Mouse (Mus musculus): ENCODE results near the gene Pdgfc. TPM values are rescaled to one million over a fixed set of nuclear protein-coding genes. Genes with fewer than 3 reads are reported as not detected.
A peak's percentile ranks its signal among the peaks of the same experiment; 100 is the strongest.

Pdgfc gene
- polyA plus RNA-seq (2016; fragmentation: Nextera tagmentation; extraction: Ambion mirVana), result 2.8 and 2.9 TPM in 2 replicates

DNA sequence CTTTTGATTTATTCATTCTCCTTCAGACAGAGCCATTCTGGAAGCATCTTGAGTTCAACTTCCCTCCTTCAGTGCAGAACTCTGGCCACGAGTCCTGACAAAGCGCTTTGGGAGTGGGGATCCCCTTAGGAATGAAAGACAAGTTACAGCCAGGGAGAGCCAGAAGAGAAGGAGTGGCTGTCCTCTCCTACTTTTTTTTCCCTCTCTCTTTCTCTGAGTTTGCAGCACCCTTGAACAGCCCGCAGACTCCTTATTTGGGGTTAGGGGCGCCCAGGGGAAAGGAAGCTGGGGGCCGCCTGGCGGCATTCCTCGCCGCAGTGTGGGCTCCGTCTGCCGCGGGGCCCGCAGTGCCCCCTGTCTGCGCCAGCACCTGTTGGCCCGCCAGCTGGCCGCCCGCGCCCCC is at the start of gene Pdgfc:
Gene Pdgfc, plus strand, starts transcription at position 266 of the 403 bp plus-strand sequence.
- no peaks in the 10 kb centered on the region for H3K4me1 ChIP-seq
- peak within 1 kb of the TSS; percentile 53 for H3K9ac ChIP-seq
- H3K36me3 ChIP-seq, result no peaks in the 10 kb centered on the region
- H3K9me3 ChIP-seq (replicated peaks), result no peaks in the 10 kb centered on the region
- peak within 1 kb of the TSS; percentile 56 for H3K4me3 ChIP-seq
- no peak within 1 kb of the TSS for H3K27ac ChIP-seq
- WGBS (ENCODE audit: insufficient replicate concordance), result 5% methylated on average over 15 of the region's 17 CpGs
- ATAC-seq, result peak; percentile 13; the same call in 1 of the 2 replicates
- H3K4me2 ChIP-seq, result peak within 1 kb of the TSS; percentile 69
- H3K27me3 ChIP-seq (replicated peaks), result peaks cover 42% of the 10 kb centered on the region

DNA sequence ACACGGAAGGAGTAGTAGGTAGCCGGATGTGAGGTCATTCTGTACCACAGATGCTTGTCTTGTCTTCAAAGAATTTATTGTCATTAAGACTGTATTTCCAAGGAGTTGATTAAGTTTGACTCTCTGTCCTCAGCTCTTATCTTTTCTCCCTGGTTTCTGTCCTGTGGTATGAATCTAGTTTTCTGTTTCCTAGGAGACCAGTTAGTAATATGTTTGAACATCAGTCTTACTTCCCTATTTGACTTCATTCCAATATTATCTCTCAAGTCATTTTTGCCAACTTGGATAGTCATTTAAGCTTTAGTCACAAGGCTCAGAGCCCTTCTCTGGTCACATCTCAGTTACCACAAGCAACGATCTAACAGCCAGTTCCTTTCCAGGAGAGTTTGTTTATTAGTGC is 27.0 kb upstream of the Pdgfc start:
- H3K9me3 ChIP-seq (replicated peaks), result no peaks in the 10 kb centered on the region
- no peak overlapping the region for H3K4me3 ChIP-seq
- H3K27ac ChIP-seq, result no peak overlapping the region
- H3K4me2 ChIP-seq, result no peak overlapping the region
- no peak for ATAC-seq
- no peaks in the 10 kb centered on the region for H3K4me1 ChIP-seq
- no peaks in the 10 kb centered on the region for H3K36me3 ChIP-seq
- H3K9ac ChIP-seq, result no peak overlapping the region
- 67% methylated on average over 3 of the region's 3 CpGs for WGBS (ENCODE audit: insufficient replicate concordance)
- H3K27me3 ChIP-seq (replicated peaks), result no peaks in the 10 kb centered on the region

DNA sequence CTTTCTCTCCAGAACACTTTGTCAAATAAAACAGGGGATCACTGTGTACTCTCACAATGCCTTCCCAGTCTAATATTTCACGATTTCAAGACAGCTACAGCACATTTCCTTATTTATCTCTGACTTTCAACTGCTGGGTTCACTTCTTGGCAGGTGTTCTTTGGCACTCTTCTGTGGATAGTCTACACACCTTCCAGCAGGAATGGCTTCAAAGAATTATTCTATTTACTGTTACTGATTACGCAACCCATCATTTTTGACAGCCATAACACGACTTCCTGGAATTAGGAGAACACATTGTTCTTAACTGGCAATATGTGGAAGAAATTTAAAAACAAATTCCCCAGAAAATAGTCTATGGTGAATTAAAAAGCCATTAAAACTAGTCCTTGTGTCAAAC is 26.3 kb upstream of the Pdgfc start:
- H3K4me1 ChIP-seq, result no peaks in the 10 kb centered on the region

DNA sequence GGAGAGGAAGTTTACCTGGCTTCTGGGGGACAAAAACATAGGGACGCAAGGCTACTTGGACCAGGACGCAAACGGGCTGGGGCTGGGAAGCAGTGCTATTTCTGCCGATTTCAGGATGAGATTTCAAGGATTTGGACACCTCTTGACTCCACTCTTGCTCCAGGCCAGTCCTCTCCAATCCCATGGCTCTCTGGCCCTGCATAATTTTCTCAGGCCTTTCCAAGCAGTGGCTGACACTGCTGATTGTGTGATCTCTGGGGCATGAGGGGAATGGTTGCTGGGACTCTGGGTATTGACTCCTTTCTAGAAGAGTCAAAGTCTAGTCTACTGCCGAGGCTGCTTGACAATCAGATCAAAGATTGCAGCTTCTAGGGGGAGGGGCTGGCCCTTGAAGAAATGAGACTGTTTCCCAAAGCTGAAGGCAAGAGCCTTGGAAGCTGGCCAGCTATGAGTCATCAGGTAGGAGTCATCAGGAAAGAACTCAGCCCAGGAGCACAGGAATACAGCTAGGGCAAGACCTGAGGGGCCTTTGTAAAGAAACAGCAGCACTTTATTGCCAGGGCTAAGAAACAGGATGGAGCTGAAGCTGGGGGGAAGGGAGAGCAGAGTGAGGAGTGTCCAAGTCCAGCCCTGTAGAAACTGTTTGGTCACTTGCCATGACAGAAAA is 18.7 kb upstream of the Pdgfc start:
- Histone ChIP-seq H3K4me3 (no peak overlapping the region), H3K9me3 (replicated peaks) (no peaks in the 10 kb centered on the region), H3K4me2 (no peak overlapping the region), H3K36me3 (no peaks in the 10 kb centered on the region), H3K4me1 (no peaks in the 10 kb centered on the region), H3K27ac (no peak overlapping the region), H3K9ac (no peak overlapping the region), H3K27me3 (replicated peaks) (no peaks in the 10 kb centered on the region)
- WGBS (ENCODE audit: insufficient replicate concordance), result 61% methylated on average over 5 of the region's 5 CpGs
- ATAC-seq, result no peak

More for the DNA sequence above, 26.3 kb upstream of the Pdgfc start:
- Histone ChIP-seq H3K9ac (no peak overlapping the region), H3K9me3 (replicated peaks) (no peaks in the 10 kb centered on the region), H3K4me2 (no peak overlapping the region), H3K27me3 (replicated peaks) (no peaks in the 10 kb centered on the region), H3K27ac (no peak overlapping the region), H3K36me3 (no peaks in the 10 kb centered on the region), H3K4me3 (no peak overlapping the region)
- 52% methylated on average over 3 of the region's 3 CpGs for WGBS (ENCODE audit: insufficient replicate concordance)
- ATAC-seq, result no peak

DNA sequence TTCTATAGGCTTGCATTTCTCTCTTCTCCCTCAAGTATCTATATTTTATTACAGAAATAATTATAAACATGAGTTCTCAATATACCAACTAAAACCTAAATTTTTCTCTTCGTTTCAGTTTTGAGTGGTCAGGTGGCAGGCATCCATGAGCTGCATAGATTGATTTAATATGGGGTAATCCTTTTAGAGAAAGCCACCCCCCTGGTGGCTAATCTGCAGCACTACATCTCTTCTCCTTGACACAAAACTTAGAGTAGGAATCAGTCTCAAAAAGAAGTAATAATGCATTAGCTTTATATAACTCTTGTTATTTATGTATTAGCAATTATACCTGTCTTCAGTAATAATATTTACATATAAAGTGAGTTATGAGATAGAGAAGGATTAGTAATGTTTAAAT is 16.2 kb upstream of the Pdgfc start:
- Histone ChIP-seq H3K9me3 (replicated peaks) (no peaks in the 10 kb centered on the region), H3K36me3 (no peaks in the 10 kb centered on the region), H3K9ac (no peak overlapping the region), H3K27me3 (replicated peaks) (no peaks in the 10 kb centered on the region), H3K4me1 (no peaks in the 10 kb centered on the region), H3K4me3 (no peak overlapping the region), H3K27ac (no peak overlapping the region), H3K4me2 (no peak overlapping the region)
- WGBS (ENCODE audit: insufficient replicate concordance), result 32% methylated on average over 1 of the region's 1 CpGs
- no peak for ATAC-seq

GRCm38 (mm10) chr3:81021783-81022182 is 14.4 kb upstream of the Pdgfc start:
- no peak overlapping the region for H3K9ac ChIP-seq
- H3K36me3 ChIP-seq, result no peaks in the 10 kb centered on the region
- no peak overlapping the region for H3K27ac ChIP-seq
- WGBS (ENCODE audit: insufficient replicate concordance), result 69% methylated on average over 6 of the region's 6 CpGs
- no peaks in the 10 kb centered on the region for H3K27me3 ChIP-seq (replicated peaks)
- H3K4me1 ChIP-seq, result no peaks in the 10 kb centered on the region
- H3K4me3 ChIP-seq, result no peak overlapping the region
- H3K4me2 ChIP-seq, result no peak overlapping the region
- no peaks in the 10 kb centered on the region for H3K9me3 ChIP-seq (replicated peaks)
- ATAC-seq, result no peak

DNA sequence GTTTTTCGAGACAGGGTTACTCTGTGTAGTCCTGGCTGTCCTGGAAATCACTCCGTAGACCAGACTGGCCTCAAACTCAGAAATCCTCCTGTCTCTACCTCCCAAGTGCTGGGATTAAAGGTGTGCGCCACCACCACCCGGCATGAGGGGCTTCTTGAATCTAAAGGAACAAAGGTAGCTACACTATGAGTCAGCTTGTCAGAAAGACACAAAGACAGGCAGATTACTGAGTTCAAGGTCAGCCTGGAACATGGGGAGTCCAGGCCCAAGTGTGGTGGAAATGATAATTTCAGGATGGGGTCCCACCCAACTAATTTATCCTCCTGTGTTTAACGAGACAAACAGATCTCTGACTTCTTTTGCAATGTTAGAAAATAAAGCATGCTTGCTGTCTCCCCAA is 13.9 kb upstream of the Pdgfc start:
- 67% methylated on average over 5 of the region's 5 CpGs for WGBS (ENCODE audit: insufficient replicate concordance)
- no peak overlapping the region for H3K4me2 ChIP-seq
- no peak for ATAC-seq
- H3K4me3 ChIP-seq, result no peak overlapping the region
- H3K27ac ChIP-seq, result no peak overlapping the region
- H3K9ac ChIP-seq, result no peak overlapping the region
- no peaks in the 10 kb centered on the region for H3K4me1 ChIP-seq
- no peaks in the 10 kb centered on the region for H3K9me3 ChIP-seq (replicated peaks)
- H3K27me3 ChIP-seq (replicated peaks), result no peaks in the 10 kb centered on the region
- no peaks in the 10 kb centered on the region for H3K36me3 ChIP-seq

GRCm38 (mm10) chr3:81022845-81023244 is 13.4 kb upstream of the Pdgfc start:
- 68% methylated on average over 1 of the region's 1 CpGs for WGBS (ENCODE audit: insufficient replicate concordance)
- Histone ChIP-seq H3K4me3 (no peak overlapping the region), H3K9me3 (replicated peaks) (no peaks in the 10 kb centered on the region), H3K4me1 (no peaks in the 10 kb centered on the region), H3K27me3 (replicated peaks) (no peaks in the 10 kb centered on the region), H3K36me3 (no peaks in the 10 kb centered on the region), H3K27ac (no peak overlapping the region), H3K9ac (no peak overlapping the region), H3K4me2 (no peak overlapping the region)
- ATAC-seq, result no peak

DNA sequence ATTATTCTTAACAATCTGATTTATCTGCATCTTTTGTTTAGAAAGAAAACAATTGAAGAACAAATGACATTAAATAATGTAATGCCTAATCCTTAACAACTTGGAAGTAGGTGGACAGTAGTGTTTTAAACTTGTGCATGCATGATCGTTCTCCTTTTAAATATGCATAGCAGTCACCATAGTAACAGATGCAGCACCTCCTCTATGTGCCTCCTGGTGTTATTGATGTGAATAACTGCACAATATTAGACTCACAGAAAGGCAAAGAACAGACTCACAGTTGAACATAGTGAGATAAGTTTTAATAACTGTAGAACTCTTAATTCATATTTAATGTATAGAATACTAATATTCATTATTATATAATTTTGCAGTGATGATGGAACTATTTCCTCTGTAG is 12.6 kb upstream of the Pdgfc start:
- no peak overlapping the region for H3K9ac ChIP-seq
- no peaks in the 10 kb centered on the region for H3K27me3 ChIP-seq (replicated peaks)
- H3K4me1 ChIP-seq, result no peaks in the 10 kb centered on the region
- no peak overlapping the region for H3K4me3 ChIP-seq
- H3K9me3 ChIP-seq (replicated peaks), result no peaks in the 10 kb centered on the region
- no peak overlapping the region for H3K4me2 ChIP-seq
- ATAC-seq, result no peak
- H3K27ac ChIP-seq, result no peak overlapping the region
- H3K36me3 ChIP-seq, result no peaks in the 10 kb centered on the region
- WGBS (ENCODE audit: insufficient replicate concordance), result 67% methylated on average over 1 of the region's 1 CpGs

DNA sequence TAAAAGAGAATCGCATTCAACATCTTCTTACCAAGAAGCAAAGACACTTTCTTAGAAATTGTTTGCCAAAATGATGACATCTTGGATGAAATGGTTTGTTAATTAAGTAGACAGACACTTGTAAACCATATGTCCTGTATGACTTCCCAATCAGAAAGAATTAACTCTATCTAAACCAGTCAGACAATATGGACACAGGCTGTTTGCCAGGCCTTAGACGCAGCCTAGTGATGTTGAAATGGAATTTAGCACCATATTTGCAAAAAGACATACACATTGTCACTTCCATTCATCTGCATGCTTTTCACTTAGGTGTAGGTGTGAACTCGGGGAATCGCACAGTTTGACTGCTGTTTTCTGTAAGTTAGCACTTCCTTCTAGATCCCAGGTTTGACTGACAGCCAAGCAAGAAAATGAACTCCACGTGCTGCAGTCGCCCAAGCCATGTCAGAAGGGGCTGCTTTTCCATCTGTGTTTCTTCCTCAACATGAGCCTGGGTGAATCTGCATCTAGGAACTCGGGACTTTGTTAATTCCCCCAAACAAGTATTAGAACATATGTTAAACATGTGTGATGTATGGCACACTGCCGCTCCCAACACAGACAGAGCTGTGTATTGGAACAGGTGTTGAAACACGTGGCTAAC is 10.5 kb upstream of the Pdgfc start:
- Histone ChIP-seq H3K27ac (no peak overlapping the region), H3K36me3 (no peaks in the 10 kb centered on the region), H3K4me3 (no peak overlapping the region), H3K9ac (no peak overlapping the region), H3K9me3 (replicated peaks) (no peaks in the 10 kb centered on the region), H3K4me1 (no peaks in the 10 kb centered on the region), H3K27me3 (replicated peaks) (no peaks in the 10 kb centered on the region), H3K4me2 (no peak overlapping the region)
- ATAC-seq, result no peak
- WGBS (ENCODE audit: insufficient replicate concordance), result 43% methylated on average over 9 of the region's 9 CpGs

DNA sequence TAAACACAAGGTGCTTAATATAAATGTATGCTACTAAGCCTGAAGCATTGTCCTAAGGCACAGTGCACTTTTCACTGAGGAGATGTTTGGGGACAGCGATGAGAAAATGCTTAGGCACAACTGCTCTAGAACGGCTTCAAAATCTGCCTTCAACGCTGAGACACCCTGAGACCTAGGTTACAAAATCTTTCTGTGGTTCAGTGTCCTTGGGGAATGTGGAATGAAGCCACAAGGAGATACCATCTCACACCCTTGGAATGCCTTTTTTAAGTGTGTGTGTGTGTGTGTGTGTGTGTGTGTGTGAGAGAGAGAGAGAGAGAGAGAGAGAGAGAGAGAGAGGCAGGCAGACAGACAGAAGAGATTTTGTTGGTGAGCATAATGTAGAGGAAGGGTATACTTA is 7.9 kb upstream of the Pdgfc start:
- Histone ChIP-seq H3K4me1 (no peaks in the 10 kb centered on the region), H3K4me3 (no peak overlapping the region), H3K27ac (no peak overlapping the region), H3K9ac (no peak overlapping the region), H3K36me3 (no peaks in the 10 kb centered on the region), H3K4me2 (no peak overlapping the region), H3K27me3 (replicated peaks) (no peaks in the 10 kb centered on the region), H3K9me3 (replicated peaks) (no peaks in the 10 kb centered on the region)
- WGBS (ENCODE audit: insufficient replicate concordance), result 68% methylated on average over 3 of the region's 3 CpGs
- ATAC-seq, result no peak

- no peaks in the 10 kb centered on the region for H3K4me1 ChIP-seq
- no peak overlapping the region for H3K9ac ChIP-seq
- no peak overlapping the region for H3K27ac ChIP-seq
- H3K9me3 ChIP-seq (replicated peaks), result no peaks in the 10 kb centered on the region
- no peak overlapping the region for H3K4me3 ChIP-seq
- ATAC-seq, result no peak
- no peak overlapping the region for H3K4me2 ChIP-seq
- no peaks in the 10 kb centered on the region for H3K27me3 ChIP-seq (replicated peaks)
- WGBS (ENCODE audit: insufficient replicate concordance), result 54% methylated on average over 4 of the region's 4 CpGs
- H3K36me3 ChIP-seq, result no peaks in the 10 kb centered on the region
These were observed 6.9 kb upstream of the Pdgfc start for GRCm38 (mm10) chr3:81029321-81029720.
